Mouse (Mus musculus) hindbrain, embryonic 15.5 days (tissue): ENCODE measurements around the gene Ntm. TPM values are rescaled to one million over a fixed set of nuclear protein-coding genes. Genes with fewer than 3 reads are reported as not detected.

Experiments
- ATAC-seq: fragments of 200-750 bp; cut with Nextera tagmentation; 2 replicates; pipeline ENCODE4 v1.8.0; 2017; ENCODE audit warnings: low read depth, moderate number of reproducible peaks, moderate TSS enrichment; ENCODE audit not compliant: low FRiP score
- H3K27ac ChIP-seq: fragments of 300-500 bp; sonication (generic); replicated peaks from 2 replicates; pipeline ENCODE4 v1.5.1; 2015; ENCODE audit warnings: mild to moderate bottlenecking, inconsistent platforms
- H3K27me3 ChIP-seq: fragments of 300-500 bp; sonication (generic); 2 replicates; pipeline ENCODE4 v1.6.1; 2015; ENCODE audit warnings: control low read depth, inconsistent platforms
- H3K36me3 ChIP-seq: fragments of 300-500 bp; sonication (generic); 2 replicates; pipeline ENCODE4 v1.6.1; 2015; ENCODE audit warnings: control low read depth, inconsistent platforms
- H3K4me1 ChIP-seq: fragments of 300-500 bp; sonication (generic); replicated peaks from 2 replicates; pipeline ENCODE4 v1.6.1; 2015; ENCODE audit warnings: control low read depth, inconsistent platforms
- H3K4me2 ChIP-seq: fragments of 300-500 bp; sonication (generic); 2 replicates; pipeline ENCODE4 v1.6.1; 2015; ENCODE audit warnings: moderate library complexity, mild to moderate bottlenecking, inconsistent platforms
- H3K4me3 ChIP-seq: fragments of 300-500 bp; sonication (generic); 2 replicates; pipeline ENCODE4 v1.5.1; 2015; ENCODE audit warnings: mild to moderate bottlenecking, inconsistent platforms
- H3K9ac ChIP-seq: fragments of 300-500 bp; sonication (generic); 2 replicates; pipeline ENCODE4 v1.6.1; 2015; ENCODE audit warnings: inconsistent platforms
- H3K9me3 ChIP-seq: fragments of 300-500 bp; sonication (generic); 2 replicates; pipeline ENCODE4 v1.6.1; 2016; ENCODE audit warnings: control low read depth, inconsistent platforms
- WGBS: fragments of 180-500 bp; shearing (Covaris S2); methylation state at CpG from one replicate; pipeline ENCODE4 v1.1.7; 2015; 5-methylcytosine and 5-hydroxymethylcytosine counted together
- polyA plus RNA-seq: library from polyadenylated mRNA; unstranded; fragments of >200 nt; fragmentation: Nextera tagmentation; extraction: Ambion mirVana; gene quantifications from 2 replicates; pipeline ENCODE4 v1.2.1, GENCODE M21; 2015

The Ntm gene
- polyA plus RNA-seq, 1 experiment from 2014 or later = 250 TPM

DNA sequence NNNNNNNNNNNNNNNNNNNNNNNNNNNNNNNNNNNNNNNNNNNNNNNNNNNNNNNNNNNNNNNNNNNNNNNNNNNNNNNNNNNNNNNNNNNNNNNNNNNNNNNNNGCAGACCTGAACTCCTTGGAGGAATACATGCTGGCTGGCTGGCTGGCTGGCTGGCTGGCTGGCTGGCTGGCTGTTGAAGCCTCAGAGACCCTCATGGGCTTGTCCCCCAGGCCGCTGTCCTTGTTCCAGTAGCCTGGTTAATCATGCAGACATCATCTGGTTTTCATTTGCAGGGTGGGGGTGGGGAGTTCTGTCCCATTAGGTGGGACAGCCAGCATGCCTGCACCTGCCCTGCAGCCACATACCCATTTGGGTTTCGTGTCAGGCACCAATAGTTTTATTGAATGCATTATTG lies 129.2 kb downstream of the Ntm start:
- Histone ChIP-seq H3K27me3 (no peaks in the 10 kb centered on the region), H3K9ac (no peak overlapping the region), H3K4me3 (no peak overlapping the region), H3K4me2 (no peak overlapping the region), H3K36me3 (no peaks in the 10 kb centered on the region), H3K9me3 (no peaks in the 10 kb centered on the region), H3K27ac (peak overlapping the region; percentile 27; the same call in 1 of the 2 replicates), H3K4me1 (peaks cover 57% of the 10 kb centered on the region)
- WGBS = 25% methylated on average over 2 of the region's 2 CpGs
- ATAC-seq = peak; percentile 23; the same call in 1 of the 2 replicates

DNA sequence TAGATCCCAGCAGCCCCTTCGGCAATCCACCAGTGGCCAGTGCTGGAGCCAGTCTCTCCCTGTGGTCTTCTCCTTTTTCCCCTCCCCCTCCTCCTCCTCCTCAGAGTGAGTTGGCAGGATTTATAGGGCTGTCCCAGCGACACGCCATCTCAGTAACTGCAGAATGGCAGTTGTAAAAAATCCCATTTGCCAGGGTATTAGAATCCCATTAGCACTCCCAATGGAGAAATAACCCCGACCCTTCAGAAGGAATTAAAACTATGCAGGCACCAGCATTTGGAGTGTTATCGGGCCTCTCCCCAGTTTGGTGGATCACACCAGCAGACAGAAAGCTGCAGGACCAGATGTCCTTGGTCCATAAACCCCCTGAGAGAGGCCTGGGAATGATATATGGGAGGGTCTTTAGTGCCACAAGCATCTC lies 135.7 kb downstream of the Ntm start:
- Histone ChIP-seq H3K27me3 (no peaks in the 10 kb centered on the region), H3K9ac (no peak overlapping the region), H3K4me1 (peaks cover 21% of the 10 kb centered on the region), H3K9me3 (no peaks in the 10 kb centered on the region), H3K36me3 (no peaks in the 10 kb centered on the region), H3K4me3 (no peak overlapping the region), H3K27ac (no peak overlapping the region), H3K4me2 (no peak overlapping the region)
- no peak for ATAC-seq
- WGBS = 32% methylated on average over 5 of the region's 5 CpGs

GRCm38 (mm10) chr9:29825236-29825635 lies 137.7 kb downstream of the Ntm start:
- 69% methylated on average over 5 of the region's 5 CpGs for WGBS
- no peak for ATAC-seq
- Histone ChIP-seq H3K9ac (no peak overlapping the region), H3K36me3 (no peaks in the 10 kb centered on the region), H3K4me3 (no peak overlapping the region), H3K27ac (no peak overlapping the region), H3K9me3 (no peaks in the 10 kb centered on the region), H3K27me3 (no peaks in the 10 kb centered on the region), H3K4me2 (no peak overlapping the region), H3K4me1 (peaks cover 14% of the 10 kb centered on the region)

DNA sequence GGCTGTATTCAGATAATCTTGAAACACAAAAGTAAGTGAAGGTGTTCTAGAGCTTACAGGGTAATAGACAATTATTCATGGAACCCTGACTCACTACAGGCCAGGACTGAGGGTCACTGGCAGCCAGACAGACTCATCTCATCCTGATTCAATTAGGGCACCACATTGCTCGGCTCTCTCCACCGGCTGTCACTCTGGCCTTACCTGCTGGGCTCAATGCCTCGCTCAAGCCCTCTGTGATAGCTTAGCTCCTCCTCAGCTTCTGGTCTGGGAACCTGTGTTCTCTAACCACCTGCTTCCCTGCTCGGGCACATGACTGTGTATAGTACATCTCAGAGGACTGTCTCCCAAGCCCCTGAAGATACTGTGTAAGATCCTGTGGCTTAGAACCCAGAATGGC lies 139.2 kb downstream of the Ntm start:
- no peaks in the 10 kb centered on the region for H3K9me3 ChIP-seq
- WGBS = 75% methylated on average over 4 of the region's 4 CpGs
- no peak overlapping the region for H3K27ac ChIP-seq
- no peak overlapping the region for H3K4me3 ChIP-seq
- H3K27me3 ChIP-seq = no peaks in the 10 kb centered on the region
- H3K4me2 ChIP-seq = no peak overlapping the region
- H3K36me3 ChIP-seq = no peaks in the 10 kb centered on the region
- peaks cover 16% of the 10 kb centered on the region for H3K4me1 ChIP-seq
- no peak overlapping the region for H3K9ac ChIP-seq
- ATAC-seq = no peak

GRCm38 (mm10) chr9:29812685-29813084 lies 150.3 kb downstream of the Ntm start:
- H3K27ac ChIP-seq = no peak overlapping the region
- H3K4me2 ChIP-seq = no peak overlapping the region
- H3K27me3 ChIP-seq = no peaks in the 10 kb centered on the region
- H3K36me3 ChIP-seq = no peaks in the 10 kb centered on the region
- 83% methylated on average over 5 of the region's 5 CpGs for WGBS
- H3K9ac ChIP-seq = no peak overlapping the region
- no peak overlapping the region for H3K4me3 ChIP-seq
- H3K9me3 ChIP-seq = no peaks in the 10 kb centered on the region
- no peak for ATAC-seq
- 0 out of 2 replicates have a peak, but pooled peaks cover 4% of the 10 kb centered on the region for H3K4me1 ChIP-seq

GRCm38 (mm10) chr9:29806790-29807189 lies 156.2 kb downstream of the Ntm start:
- Histone ChIP-seq H3K9me3 (no peaks in the 10 kb centered on the region), H3K4me3 (no peak overlapping the region), H3K36me3 (no peaks in the 10 kb centered on the region), H3K27me3 (no peaks in the 10 kb centered on the region), H3K27ac (peak overlapping the region; percentile 45; the same call in 1 of the 2 replicates), H3K4me2 (no peak overlapping the region), H3K4me1 (peaks cover 32% of the 10 kb centered on the region), H3K9ac (no peak overlapping the region)
- ATAC-seq = no peak
- WGBS = 35% methylated on average over 3 of the region's 3 CpGs

DNA sequence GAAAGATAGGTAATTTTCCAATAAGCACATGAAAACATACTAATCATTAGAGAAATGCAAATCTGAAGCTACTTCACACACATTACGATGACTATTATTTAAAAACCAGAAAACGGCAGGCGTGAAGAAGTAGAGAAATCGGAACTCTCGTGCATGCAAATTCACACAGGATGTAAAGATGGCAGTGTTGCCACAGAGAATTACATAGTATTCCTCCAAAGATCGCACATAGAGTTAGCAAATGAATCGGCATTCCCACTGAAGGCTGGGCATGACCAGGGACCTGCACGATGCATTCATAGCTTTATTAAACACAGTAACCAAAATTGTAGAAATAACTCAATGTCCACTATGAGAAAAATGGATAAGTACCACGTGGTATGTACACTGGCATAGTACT lies 158.5 kb downstream of the Ntm start:
- Histone ChIP-seq H3K4me3 (no peak overlapping the region), H3K27ac (no peak overlapping the region), H3K4me2 (no peak overlapping the region), H3K4me1 (peaks cover 33% of the 10 kb centered on the region), H3K27me3 (no peaks in the 10 kb centered on the region), H3K9ac (no peak overlapping the region), H3K36me3 (no peaks in the 10 kb centered on the region), H3K9me3 (no peaks in the 10 kb centered on the region)
- ATAC-seq = no peak
- 79% methylated on average over 9 of the region's 9 CpGs for WGBS

GRCm38 (mm10) chr9:29803738-29804285 lies 159.1 kb downstream of the Ntm start:
- peak; percentile 47; the same call in 1 of the 2 replicates for ATAC-seq
- Histone ChIP-seq H3K9ac (0 out of 2 replicates have a peak overlapping the region, but pooled peaks have one; percentile 6), H3K4me1 (peaks cover 33% of the 10 kb centered on the region), H3K36me3 (no peaks in the 10 kb centered on the region), H3K9me3 (no peaks in the 10 kb centered on the region), H3K27me3 (no peaks in the 10 kb centered on the region), H3K27ac (peak overlapping the region; percentile 74), H3K4me2 (no peak overlapping the region), H3K4me3 (no peak overlapping the region)
- 38% methylated on average over 4 of the region's 4 CpGs for WGBS

DNA sequence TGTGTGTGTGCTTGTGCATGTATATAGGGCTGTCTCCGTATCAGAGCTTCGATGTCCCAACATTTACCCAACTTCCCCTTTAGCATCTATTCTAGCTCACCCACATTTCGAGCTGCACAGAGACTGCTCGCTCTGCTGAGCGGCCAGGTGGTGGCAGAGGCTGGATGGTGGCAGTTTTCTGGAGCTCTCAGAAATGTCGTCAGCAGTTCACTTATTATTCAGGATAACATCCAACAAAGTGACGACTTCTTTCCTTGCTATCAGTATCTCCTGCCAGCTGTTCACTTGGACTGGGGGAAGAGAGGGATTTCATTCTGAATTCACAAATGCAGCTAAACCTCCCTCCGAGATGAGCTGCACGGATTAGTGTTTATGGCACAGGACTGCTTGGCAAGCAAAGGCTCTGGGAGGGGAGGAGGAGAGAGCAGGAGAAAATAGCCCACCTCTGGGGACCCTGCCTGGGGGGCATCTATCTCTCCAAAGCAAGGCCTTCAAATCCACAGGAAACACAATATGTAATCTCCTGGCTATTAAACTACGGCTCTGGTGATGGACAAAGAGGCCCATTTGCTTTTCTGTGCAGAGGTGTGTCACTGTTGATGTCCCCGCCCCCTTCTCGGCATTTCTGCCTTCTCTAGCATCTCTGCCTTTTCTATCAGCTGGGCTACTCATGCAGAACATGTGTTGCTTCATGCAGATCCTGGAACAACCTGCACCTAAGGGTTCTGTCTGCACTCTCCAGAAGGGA lies 159.8 kb downstream of the Ntm start:
- WGBS = 14% methylated on average over 12 of the region's 12 CpGs
- Histone ChIP-seq H3K27me3 (no peaks in the 10 kb centered on the region), H3K9me3 (no peaks in the 10 kb centered on the region), H3K27ac (peak overlapping the region; percentile 74), H3K4me2 (peak overlapping the region; percentile 29), H3K4me3 (no peak overlapping the region), H3K4me1 (peaks cover 33% of the 10 kb centered on the region), H3K9ac (no peak overlapping the region), H3K36me3 (no peaks in the 10 kb centered on the region)
- peak; percentile 57 for ATAC-seq

DNA sequence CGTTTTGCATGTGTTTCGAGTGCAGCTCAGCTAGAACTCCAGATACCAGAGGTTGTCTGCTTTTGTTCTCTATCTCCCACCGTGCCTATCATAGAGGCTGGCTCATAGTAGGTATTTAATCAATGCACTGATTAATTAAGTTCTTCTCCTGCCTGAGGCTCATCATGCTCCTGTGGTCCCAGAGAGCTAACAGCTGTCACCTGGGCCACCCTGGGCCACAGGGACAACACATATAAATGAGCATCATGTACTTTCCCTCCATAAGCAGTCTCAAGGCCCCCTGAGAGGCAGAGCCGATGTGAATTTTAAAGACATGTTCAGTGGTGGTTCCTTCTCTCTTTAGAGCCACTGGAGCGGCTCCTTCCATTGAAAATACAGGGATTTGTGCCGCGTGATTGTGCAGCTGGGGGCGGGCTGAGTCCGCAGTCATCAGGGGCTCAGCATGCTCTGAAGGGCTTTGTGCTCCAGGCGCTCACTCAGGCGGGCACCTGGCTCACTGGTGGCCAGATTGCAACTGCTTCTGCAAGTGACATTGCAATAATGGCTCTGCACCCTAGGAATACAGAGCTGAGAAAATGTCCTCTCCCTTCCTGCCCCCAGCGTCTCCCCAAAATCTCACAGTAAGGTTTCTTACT lies 160.8 kb downstream of the Ntm start:
- Histone ChIP-seq H3K4me2 (peak overlapping the region; percentile 29), H3K27ac (peak overlapping the region; percentile 74), H3K27me3 (no peaks in the 10 kb centered on the region), H3K4me3 (no peak overlapping the region), H3K9me3 (no peaks in the 10 kb centered on the region), H3K9ac (0 out of 2 replicates have a peak overlapping the region, but pooled peaks have one; percentile 9), H3K36me3 (no peaks in the 10 kb centered on the region), H3K4me1 (peaks cover 33% of the 10 kb centered on the region)
- ATAC-seq = peak; percentile 70
- 13% methylated on average over 12 of the region's 12 CpGs for WGBS

GRCm38 (mm10) chr9:29796281-29796680 lies 166.7 kb downstream of the Ntm start:
- H3K27ac ChIP-seq = no peak overlapping the region
- no peak overlapping the region for H3K4me2 ChIP-seq
- H3K27me3 ChIP-seq = no peaks in the 10 kb centered on the region
- no peak overlapping the region for H3K4me3 ChIP-seq
- no peaks in the 10 kb centered on the region for H3K36me3 ChIP-seq
- no peak overlapping the region for H3K9ac ChIP-seq
- no peaks in the 10 kb centered on the region for H3K9me3 ChIP-seq
- no peak for ATAC-seq
- no peaks in the 10 kb centered on the region for H3K4me1 ChIP-seq
- WGBS = 68% methylated on average over 4 of the region's 4 CpGs

GRCm38 (mm10) chr9:29791199-29791915 lies 171.6 kb downstream of the Ntm start:
- Histone ChIP-seq H3K4me2 (no peak overlapping the region), H3K9me3 (no peaks in the 10 kb centered on the region), H3K27ac (peak overlapping the region; percentile 21), H3K9ac (no peak overlapping the region), H3K27me3 (no peaks in the 10 kb centered on the region), H3K4me1 (no peaks in the 10 kb centered on the region), H3K36me3 (no peaks in the 10 kb centered on the region), H3K4me3 (no peak overlapping the region)
- WGBS = 55% methylated on average over 10 of the region's 10 CpGs
- peak; percentile 85 for ATAC-seq
